Mouse (Mus musculus) heart, adult 8-10 months (tissue): ENCODE measurements around the gene Ndufa3. TPM values are rescaled to one million over a fixed set of nuclear protein-coding genes. Genes with fewer than 3 reads are reported as not detected.

Source experiments
- microRNA-seq: library from miRNA; unstranded; fragments of <30 nt; microRNA quantifications from one replicate; pipeline ENCODE4 v1.2.0, GENCODE M21; 2022
- total RNA-seq, 4 experiments: library from RNA; stranded (reverse); gene quantifications; 2 replicates each; pipeline ENCODE4 v1.2.4; 2022

The Ndufa3 gene
- total RNA-seq, 4 experiments from 2014 or later, result 2,114 to 2,277 (median 2,237) TPM

Small RNA genes lying within 50 kb of the gene (microRNA-seq; reads per million reads assigned to microRNA genes)
- not detected for gene Gm25100
- gene Mir3572, result 2.5 reads per million

Other genes with a start within 250 kb of the Ndufa3 start
- not detected for gene Cacng8, start 226.7 kb upstream of the Ndufa3 start, total RNA-seq
- gene Cacng6, start 193.2 kb upstream of the Ndufa3 start, total RNA-seq, result 1 to 10 TPM; 2.0 to 4.4 (median 2.5) TPM
- not detected for gene Tarm1, start 114.7 kb upstream of the Ndufa3 start, total RNA-seq
- gene Oscar, start 1.2 kb upstream of the Ndufa3 start, total RNA-seq, result under 1 TPM; 0.14 to 0.16 (median 0.15) TPM
- 10 to 100 TPM; 17.4 to 22.9 (median 18.9) TPM for gene Tfpt, start 12.6 kb downstream of the Ndufa3 start, total RNA-seq
- 10 to 100 TPM; 21.4 to 28.6 (median 25.2) TPM for gene Prpf31, start 12.6 kb downstream of the Ndufa3 start, total RNA-seq
- gene Cnot3, start 27.9 kb downstream of the Ndufa3 start, total RNA-seq, result 10 to 100 TPM; 19.5 to 26.0 (median 23.2) TPM
- 10 to 100 TPM; 10.4 to 12.8 (median 11.8) TPM for gene Leng1, start 48.5 kb downstream of the Ndufa3 start, total RNA-seq
- gene Tmc4, start 60.2 kb downstream of the Ndufa3 start, total RNA-seq, result 1 to 10 TPM in 1 of 4 experiments, under 1 TPM in 3; 0.66 to 1.1 (median 0.80) TPM
- gene Tsen34, start 75.5 kb downstream of the Ndufa3 start, total RNA-seq, result 10 to 100 TPM; 65.3 to 88.1 (median 74.1) TPM
- gene Mboat7, start 76.2 kb downstream of the Ndufa3 start, total RNA-seq, result 10 to 100 TPM; 19.2 to 23.5 (median 22.3) TPM
- gene Rps9, start 86.6 kb downstream of the Ndufa3 start, total RNA-seq, result 100 to 1,000 TPM; 559 to 671 (median 596) TPM
- gene Pirb, start 103.0 kb downstream of the Ndufa3 start, total RNA-seq, result 1 to 10 TPM; 1.4 to 3.4 (median 1.6) TPM
- gene Gm15448, start 208.3 kb downstream of the Ndufa3 start, total RNA-seq, result under 1 TPM in 2 of 4 experiments, not detected in 2; 0.22 to 0.75 TPM
- gene Pira2, start 227.7 kb downstream of the Ndufa3 start, total RNA-seq, result under 1 TPM in 1 of 4 experiments, not detected in 3; 0.12 TPM